9 mouse cellular contexts compared by ENCODE assay signal in the genomic region with DNA sequence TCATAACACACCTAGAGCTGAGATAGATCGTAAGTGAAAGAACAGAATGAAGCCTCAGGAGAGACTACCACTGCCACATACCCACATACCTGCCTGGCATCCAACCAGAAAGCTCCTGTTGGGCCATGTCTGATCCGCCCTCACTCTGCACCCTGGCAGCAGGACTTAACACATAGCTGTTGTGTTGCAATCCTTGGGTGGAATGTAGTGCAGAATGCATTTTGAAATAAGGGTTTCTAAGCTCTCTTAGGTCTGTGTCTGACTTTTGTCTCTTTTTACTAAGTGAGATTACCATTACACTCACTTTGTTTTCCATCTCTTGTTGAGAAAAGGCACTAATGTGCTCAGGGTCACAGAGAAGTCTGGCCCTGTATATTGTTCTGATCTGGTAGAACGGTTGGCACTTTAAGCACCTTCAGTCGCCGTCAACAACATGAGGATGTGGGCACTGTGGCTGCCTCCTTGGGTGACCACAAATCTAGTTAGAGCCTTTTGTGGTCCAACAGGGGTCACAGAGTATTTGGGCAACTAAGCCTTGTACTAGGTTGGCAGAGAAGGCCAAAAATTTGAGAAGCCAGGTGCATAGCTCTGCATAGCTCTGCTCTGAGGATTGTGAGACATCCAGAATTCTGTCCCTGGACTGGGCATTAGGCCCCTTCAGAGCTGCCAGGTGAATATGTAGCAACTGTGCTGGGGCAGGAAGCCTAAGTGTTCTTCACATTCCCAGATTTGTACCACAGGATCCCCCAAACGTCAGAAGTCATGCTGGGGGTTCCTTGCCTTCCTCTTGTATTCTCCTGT.
DNase-seq lines count a peak whose midpoint lies in the region; ATAC-seq lines count a peak whose summit lies in the region.
"Had no signal": no experiment of that assay in that cellular context is flagged by ENCODE, and none has a peak within 500 bp of the region (broad histone marks: within the 10 kb centered on the region; RNA-seq: fewer than 3 reads in every experiment).

No protein-coding gene starts in this region.

- peak; percentile 34 for DNase-seq in cerebellum, adult 9-11 months
- DNase-seq in 416B (ENCODE audit: low read depth) = peak; percentile 82
- DNase-seq in fibroblast of lung, adult 2 months (ENCODE audit: low read depth) = peak; percentile 23
- no peak for DNase-seq in embryo, embryonic 11 days
- no peak for DNase-seq in ovary, adult 18-20 months (ENCODE audit: low spot score)
- DNase-seq: heart, postnatal 4 days had no signal

- ATAC-seq in cerebellum, adult (ENCODE audit: insufficient number of reproducible peaks, low FRiP score, low TSS enrichment) = no peak
- peak; percentile 76 for ATAC-seq in megakaryocyte progenitor cell, adult 5-6 weeks (replicated peaks; ENCODE audit: poor library complexity)
- no peak for ATAC-seq in megakaryocyte-erythroid progenitor cell, adult 5-6 weeks (replicated peaks; ENCODE audit: low FRiP score, low TSS enrichment, poor library complexity, severe bottlenecking)

Comparison
In these comparisons a context has a peak if more than half of its experiments do, and no peak if none do; other contexts are left out.
1. DNase-seq: peak in cerebellum, adult 9-11 months (single experiment), 416B (single experiment) and fibroblast of lung, adult 2 months (single experiment); none in embryo, embryonic 11 days (single experiment) and ovary, adult 18-20 months (single experiment).